Mouse (Mus musculus) B cell, adult 2 months (primary cell): Measurements from ENCODE around the gene Ppm1b.

ENCODE experiments used
- DNase-seq, 2 experiments: peaks; one replicate each; pipeline ENCODE4 v3.0.0; 2022

Ppm1b gene

DNA sequence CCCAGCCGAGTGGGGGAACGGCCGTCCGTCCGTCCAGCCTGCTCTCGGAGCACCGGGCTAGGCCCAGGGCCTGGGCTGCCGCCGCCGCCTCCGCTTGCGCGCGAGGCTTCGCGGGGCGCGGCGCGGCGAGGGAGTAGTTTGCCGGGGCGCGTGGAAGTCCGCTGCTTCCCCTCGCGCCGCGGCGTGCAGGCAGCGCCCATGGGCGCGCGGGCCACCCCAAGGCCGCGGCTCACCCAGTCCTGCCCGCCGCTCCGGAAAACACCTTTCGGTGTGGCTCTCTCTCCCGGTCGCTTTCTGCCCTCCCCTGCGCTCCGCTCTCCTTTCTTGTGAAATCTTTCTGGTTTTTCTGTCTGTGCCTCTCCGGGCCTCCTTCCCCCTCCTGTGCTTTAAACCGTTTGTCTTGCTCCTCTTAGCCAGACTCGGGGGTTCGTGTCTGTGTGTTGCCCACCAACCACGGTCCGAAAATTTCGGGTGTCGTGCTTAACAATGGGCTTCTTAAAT is 1.9 kb downstream of the Ppm1b start:
- DNase-seq, result no peak

DNA sequence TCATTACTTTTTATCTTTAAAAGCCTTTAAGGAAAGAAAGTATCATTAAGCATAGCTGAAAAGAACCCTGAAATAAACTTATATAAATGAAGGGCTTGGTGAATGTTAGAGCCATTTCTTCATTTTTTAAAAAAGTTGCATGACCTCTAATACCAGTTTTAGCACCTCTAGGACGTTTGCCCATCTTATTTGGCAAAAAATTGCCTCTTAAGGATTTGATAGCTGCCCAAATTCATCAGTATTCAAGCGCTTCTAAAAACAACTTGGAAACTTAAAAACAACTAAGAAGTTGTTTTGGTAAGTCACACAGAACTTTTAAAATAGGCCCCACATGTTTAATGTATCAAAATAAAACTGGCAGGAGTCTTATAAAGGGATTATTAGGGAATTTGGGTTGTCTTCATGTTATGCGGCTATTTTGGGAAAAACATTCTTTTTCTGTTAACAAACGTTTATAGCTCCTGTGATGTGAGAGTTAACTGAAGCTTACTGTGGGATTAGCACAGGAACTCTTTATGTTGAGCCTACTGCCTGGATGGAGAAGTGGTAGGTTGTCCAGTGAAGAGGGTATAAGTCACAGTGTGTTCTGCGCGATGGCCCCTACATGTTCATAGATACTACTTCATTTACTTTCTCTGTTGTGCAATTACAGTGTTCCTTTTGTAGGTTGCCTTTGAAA is 2.6 kb downstream of the Ppm1b start:
- no peak for DNase-seq

DNA sequence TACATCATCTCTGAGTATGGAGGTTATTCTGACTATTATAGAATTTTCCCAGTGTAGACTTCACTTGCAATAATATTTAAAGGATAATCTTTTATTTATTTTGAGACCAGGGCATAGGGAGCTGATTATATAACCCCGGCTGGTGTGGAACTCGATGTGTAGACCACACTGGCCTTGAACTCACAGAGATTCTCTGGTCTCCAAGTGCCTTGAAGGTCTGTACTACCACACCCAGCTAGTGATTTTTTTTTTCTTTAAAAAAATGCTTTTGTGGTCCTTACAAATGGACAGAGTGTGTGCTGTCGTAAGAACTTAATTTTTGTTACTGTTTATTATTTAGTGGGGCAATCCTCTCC is 3.1 kb downstream of the Ppm1b start:
- DNase-seq, result no peak

DNA sequence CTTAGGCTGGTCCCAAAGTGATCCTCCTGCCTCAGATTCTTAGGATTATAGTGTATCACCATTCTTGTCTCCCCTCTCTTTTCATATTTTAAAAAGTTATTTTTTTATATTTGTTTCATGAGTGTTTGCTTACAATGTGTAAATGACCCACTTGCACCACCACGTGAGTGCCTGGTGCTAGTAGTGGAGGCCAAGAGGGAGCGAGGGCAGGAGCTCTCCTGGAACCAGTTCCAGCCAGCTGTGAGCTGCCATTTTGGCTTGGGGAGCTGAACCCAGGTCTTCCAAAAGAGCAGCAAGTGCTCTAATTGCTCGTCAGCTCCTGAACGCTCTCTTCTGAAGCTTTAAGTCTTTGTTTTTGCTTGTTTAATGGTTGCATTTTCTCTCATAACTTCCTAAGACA is 3.6 kb downstream of the Ppm1b start:
- no peak for DNase-seq

DNA sequence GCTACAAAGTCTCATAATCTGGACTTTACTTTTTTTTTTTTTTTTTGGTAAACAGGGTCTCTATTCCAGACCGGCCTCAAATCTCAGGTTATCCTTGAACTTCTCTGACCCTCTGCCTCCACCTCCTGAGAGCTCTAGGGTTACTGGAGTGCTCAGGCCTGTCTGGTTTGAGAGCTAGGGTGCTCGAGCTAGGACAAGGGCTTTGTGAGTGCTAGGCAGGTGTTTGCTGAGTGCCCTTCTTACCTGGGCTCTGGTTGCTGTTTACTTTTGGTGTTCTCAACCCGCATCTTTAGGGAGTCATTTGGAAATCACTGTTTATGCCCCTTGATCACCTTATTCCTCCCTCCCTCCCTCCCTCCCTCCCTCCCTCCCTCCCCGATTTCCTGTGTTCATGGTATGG is 5.5 kb downstream of the Ppm1b start:
- DNase-seq, result no peak

DNA sequence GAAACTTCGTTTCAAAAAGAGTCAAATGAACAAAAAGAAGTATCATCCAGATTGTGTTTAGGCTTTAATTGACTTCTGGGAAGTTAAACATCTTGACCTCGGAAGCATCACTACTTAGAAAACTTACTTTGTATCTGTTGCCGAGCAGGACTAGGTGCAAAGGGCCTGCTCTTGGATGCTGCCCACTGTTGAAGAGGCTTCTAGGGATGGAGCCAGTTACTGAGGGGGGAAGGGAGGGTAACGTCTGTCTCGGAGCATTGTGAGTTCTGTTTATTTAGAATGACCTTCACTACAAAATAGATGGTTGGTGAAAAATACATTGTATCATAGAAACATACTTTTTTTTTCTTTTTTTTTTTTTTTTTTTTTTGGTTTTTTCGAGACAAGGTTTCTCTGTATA is 7.1 kb downstream of the Ppm1b start:
- no peak for DNase-seq

DNA sequence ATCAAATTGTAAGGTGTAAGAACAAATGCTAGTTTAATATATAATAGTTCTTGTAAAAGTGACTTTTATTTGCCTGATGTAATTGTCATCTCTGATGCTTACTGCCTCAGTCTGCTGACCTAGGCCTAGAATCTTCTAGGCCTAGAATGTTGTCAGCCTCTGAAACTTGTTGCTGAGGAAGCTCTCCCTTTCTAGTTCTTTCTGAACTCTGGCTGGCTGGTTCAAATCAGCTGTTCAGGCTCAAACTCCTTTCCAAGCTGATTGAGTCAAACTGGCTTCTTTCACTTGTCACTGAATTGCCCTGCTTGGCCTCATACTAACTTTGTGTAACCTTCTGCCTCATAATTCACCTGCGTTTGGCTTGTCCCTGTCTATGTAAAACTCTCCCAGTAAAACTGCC is 9.7 kb downstream of the Ppm1b start:
- DNase-seq, result no peak

DNA sequence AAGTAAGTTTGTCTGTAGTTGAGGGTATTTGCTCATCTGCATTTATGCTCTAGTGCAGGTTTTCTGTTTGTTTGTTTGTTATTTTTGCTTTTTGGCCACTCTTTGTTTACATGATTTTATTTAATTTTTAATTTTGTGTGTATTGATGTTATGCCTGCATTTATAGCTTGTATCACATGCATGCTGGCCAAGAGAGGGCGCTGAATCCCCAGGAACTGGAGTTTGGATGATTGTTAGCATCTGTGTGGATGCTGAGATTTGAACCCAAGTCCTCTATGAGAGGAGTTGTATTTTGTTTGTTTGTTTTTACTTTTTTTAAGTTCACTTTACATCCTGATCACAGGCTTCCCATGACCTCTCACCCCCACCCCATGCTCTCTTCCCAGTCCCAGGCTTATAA is 10.5 kb downstream of the Ppm1b start:
- peak in 1 of 2 experiments; percentile 13 for DNase-seq

DNA sequence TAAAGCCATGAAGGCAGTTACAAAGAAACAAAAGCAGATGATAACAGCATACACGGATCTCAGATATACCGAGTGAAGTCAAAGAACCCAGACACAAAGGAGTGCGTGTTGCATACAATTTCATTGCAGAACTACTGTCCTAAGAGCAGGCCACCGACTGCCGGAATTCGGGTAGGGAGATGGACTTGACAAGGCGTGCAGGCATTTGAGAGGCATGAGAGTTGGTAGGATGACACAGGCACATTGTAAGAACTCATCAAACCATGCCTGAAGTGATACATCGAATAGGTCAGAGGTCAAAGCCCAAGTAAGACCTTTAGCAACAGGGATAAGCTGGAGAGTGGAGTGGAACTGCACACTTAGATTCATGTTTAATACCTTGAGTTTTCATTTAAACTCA is 13.4 kb downstream of the Ppm1b start:
- DNase-seq, result no peak

DNA sequence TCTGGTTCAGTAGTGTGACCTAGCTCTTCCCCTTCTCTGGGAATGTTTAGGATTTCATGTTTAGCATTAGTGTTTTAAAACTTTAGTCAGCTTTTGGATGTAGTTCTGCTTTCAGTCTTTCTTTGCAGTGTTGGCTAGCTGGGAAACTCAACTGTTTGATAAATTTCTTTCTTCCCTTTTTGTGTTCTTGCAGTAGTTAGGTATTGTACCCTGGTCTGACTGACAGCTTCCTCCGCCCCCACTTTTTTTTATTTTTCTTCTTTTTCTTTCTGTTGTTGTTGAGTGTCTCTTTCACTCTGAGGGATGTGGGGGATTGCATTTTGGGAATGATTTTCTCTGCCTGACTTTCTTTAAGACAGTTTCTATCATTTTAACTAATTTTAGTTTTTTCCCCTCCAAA is 25.2 kb downstream of the Ppm1b start:
- DNase-seq, result no peak

DNA sequence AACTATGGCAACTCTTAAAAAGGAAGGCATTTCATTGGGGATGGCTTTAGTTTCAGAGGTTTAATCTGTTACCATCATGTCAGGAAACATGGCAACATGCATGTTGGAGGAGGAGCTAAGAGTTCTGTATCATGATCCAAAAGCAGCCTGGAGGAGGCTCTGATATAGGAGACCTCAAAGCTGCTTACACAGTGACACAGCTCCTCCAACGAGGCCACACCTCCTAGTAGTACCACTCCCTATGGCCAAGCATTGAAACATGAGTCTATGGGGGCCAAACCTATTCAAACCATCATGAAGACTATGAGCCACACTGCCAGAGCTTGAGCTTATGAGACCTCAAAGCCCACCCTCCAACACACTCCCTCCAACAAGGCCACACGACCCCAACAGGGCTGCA is 26.2 kb downstream of the Ppm1b start:
- no peak for DNase-seq

DNA sequence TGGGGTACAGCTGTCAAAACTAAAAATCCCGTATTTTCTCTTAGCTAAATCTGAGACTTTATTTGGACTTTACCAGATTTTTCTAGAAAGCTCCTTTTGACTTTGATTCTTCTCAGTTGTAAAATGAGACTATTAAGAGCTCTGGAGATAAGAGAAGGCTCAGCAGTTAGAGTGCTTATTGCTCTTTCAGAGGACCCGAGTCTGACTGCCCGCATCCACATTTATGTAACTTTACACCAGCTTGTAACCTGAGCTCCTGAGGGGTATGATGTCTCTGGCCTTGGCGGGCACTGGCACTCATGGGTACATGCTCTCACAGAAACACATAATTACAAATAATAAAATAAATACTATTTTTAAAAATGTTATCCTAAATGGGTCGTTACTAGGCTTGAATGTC is 29.8 kb downstream of the Ppm1b start:
- no peak for DNase-seq

DNA sequence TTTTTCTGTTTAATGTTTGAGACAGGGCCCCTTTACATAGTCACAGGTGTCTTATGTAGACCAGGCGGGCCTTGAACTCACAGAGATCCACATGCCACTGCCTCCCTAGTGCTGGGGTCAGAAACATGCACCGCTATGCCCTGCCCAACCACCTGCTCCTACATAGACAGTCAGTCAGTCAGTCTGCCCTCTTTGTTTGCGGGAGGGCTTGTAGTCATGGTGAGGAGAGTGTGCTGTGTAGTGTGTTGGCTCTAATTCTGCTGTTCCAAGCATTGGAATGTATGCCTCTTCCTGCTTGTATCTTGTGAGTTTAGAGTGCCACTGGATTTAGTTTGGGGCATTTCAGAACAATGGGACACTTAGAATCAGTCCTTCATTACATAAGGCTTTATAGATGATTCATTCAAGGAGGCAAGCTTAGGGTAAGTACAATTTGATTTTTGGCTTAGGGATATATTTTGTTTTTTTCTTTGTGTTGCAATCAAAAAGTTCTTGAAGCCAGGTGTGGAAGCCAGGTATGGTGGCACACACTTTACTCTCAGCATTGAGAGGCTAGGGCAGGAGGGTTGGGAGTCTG is 31.4 kb downstream of the Ppm1b start:
- no peak for DNase-seq

DNA sequence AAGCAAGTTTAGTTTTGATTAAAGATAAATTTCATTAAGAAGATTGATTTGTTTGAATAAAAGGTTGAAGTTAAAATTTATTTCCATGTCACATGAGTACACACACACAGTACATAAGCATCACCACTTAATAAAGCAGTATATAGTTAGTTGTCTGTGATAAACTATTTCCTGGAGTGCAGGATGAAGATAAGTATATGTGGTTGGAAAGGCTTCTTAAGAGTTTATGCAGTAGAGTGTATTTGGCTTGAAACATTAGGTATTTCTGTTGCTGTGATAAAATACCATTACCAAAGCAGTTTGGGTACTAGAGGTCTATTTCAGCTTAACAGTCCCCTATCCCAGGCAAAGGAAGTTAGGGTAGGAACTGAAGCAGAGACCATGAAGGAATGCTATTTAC is 32.0 kb downstream of the Ppm1b start:
- DNase-seq, result no peak

DNA sequence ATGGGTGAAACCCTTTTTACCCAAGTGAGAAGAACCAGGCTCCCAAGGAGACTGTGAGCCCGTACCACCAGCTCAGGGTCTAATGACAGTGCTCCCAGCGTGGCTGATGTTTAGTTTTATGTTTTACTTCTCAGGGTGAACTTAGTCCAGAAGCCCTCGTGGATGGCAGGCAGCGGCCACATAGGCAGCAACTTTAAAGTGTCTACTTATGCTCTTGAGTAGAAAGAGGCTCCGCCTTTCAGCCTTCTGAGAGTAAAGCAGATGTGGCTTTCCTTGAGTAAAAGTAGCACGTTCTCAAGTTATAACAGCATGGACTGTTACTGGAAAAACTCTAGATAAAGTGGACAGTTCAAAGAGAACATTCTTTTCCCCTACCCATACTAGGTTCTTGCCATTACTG is 39.3 kb downstream of the Ppm1b start:
- DNase-seq, result no peak

DNA sequence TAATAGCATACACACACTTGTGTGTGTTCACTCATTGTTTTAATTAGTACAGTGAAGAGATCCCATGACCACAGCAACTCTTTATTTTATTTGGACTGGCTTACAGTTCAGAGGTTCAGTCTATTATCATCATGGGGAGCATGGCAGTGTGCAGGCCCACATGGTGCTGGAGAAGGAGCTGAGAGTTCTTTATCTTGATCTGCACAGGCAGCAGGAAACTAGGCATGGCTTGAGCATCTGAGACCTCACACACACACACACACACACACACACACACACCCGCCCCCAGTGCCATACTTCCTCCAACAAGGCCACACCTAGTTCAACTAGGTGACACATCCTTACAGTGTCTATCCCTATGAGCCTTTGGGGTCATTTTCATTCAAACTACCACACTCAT is 41.1 kb downstream of the Ppm1b start:
- DNase-seq, result peak; percentile 14

DNA sequence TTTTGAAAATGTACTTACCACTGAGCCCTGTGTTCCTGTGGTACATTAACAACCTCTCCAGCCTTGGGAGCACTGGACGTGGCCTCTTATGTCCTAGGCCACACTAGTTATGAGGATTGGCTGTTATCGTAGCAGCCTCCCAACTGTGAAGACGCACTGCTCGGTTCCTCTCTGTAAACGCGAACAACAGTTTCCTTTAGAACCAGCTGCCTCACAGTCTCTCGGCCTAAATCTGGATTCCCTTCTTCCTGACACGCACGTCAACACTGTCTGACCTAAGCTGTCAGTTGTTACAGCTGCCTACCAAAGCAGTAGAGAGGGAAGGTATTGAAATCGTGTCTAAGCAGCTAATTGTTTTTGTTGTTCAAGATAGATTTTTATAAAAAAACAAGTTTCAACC is 43.1 kb downstream of the Ppm1b start:
- DNase-seq, result peak; percentile 16 to 29

DNA sequence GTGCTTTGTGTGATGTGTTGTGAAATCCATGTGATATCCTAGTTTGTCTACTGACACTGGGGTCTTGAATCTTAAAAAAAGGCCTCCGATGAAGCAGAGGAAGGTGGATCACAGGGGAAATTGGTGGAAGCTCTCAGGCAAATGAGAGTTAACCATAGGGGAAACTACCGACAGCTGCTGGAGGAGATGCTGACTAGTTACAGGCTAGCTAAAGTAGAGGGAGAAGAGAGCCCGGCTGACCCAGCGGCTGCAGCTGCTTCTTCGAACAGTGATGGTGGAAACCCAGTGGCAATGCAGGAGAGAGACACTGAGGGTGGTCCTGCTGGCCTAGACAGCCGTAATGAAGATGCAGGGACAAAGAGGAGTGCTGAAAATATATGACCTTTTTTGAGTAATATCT is 56.9 kb downstream of the Ppm1b start:
- no peak for DNase-seq

DNA sequence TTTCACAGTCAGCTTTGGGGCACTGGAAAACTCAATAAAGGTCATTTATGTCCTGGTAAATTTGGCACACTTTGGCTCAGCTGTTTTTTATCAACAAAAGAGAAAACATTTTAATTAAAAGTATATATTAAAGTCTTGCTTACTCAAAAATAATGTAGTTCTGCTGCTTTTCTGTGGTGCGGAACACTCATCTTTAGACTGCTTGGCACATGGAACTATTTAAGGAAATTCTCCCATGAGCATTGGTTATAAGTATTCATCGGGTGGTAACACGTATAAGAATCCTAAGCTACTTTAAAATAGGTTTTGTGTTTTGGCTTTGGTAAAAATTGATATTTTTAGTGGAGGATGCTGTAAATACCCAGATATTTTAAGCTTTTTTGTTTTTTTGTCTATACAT is 58.1 kb downstream of the Ppm1b start:
- no peak for DNase-seq

DNA sequence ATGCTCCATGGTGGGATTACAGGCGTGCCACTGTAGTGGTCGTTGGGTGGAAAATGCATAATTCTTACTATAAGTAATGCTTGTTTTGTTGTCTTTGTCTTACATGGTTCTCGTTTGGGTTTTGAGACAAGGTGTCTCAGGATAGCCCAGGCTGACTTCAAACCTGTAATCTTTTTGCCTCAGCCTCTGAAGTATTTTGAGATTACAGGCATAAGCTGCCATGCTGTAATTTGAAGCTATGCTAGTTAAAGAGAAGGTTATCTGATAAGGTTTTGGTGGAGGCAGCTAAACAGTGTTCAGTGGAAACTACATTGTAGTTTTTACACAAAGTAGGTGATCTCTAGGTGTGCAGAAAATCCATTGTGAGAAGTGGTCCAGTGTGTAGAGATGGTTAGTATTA is 61.8 kb downstream of the Ppm1b start:
- DNase-seq, result no peak

DNA sequence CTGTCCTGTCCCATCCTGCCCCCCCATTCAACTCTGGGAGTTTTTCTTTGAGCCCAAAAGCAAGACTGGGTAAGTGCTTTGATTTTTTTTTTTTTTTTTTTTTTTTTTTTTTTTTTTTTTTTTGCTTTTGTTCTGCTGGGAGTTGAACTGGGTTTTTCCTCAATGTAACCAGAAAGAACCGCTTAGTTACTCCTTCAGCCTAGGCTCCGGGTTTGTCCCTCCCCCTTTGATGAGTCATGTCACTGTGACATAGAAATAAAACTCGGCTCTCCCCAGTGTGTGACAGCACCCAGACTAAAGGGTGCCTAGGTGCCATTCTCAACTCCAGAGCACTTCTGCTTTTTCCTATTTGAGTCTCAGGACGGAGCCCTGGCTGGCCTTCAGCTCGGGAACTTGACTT is 62.3 kb downstream of the Ppm1b start:
- peak in 1 of 2 experiments; percentile 15 for DNase-seq

DNA sequence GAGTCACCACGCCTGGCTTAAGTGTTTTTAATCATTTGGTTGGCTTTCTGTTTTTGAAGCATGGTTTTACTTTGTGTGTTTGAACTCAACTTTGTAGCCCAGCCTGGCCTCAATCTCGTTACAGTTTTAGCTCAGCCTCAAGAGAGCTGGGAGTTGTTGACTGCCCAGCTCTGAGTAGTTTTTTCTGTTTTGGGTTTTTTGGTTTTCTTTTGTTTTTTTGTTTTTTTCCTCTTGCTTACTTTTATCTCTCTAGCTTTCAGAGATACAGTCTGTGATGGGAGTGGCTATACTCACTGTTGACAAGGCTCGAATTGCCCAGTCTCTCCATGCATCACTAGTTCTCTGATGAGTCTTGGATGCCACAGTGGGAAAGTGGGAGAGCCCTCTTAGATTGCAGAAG is 63.8 kb downstream of the Ppm1b start:
- DNase-seq, result no peak

DNA sequence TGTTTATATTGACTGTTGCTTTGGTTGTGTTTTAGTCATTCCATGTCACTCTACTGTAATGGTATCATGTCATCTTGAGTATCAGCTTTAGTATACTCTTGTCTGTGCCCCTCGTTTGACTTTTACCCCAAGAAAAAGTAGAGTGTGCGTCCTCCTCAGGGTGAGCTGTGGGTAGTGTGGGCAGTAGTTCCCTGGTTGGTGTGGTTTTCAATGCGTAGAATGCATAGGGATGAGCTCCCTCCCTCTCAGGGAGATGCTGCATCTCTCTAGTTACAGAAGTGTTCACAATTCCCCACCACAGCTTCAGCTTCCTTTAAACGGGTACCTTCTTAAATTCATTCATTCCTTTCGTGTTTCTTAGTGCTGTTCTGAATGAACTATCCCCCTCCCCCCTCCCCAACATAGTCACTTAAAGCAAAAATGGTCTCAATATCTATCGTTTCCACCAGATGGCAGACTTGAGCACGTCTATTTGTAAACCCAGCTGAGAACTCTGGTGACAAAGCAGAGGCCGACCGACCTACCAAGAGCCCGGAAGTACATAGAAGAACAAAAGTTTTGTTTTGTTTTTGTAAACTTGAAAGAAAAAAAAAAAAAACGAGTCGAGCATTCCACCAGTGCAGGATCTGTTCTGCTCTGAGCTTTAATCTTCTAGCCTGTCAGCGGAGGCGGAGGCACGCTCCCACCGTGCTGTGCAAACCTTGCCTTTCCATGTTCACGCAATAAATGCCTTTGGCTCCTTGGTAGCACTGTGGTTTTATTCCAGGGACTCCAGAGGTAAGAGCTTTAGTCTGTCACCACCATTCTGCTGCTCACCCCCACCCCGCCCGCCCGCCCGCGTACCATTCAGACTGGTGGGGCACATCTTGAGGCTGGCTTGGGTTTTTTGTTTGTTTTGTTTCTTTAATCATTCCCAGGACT is 67.0 kb downstream of the Ppm1b start:
- peak; percentile 56 to 63 for DNase-seq

DNA sequence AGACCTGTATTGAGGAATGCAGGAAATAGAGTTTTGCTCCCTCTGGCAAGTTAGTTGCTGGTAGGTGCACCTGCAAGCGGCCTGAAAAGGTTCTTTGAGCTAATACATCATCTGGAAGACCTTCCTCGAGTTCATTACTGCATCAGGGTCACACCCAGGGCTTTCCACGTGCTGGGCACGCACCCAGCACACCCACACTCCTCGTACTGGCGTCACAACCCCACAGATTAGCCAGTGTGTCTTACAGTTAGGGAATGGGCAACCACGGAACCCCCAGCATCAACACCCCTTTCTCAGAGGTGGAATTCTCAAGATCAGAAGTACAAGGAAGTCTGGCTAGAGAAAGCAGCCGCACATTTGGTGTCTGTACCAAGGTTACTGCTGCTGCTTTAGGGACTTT is 67.7 kb downstream of the Ppm1b start:
- DNase-seq, result no peak
